Mouse (Mus musculus): ENCODE measurements around the gene Gm10197.

DNA sequence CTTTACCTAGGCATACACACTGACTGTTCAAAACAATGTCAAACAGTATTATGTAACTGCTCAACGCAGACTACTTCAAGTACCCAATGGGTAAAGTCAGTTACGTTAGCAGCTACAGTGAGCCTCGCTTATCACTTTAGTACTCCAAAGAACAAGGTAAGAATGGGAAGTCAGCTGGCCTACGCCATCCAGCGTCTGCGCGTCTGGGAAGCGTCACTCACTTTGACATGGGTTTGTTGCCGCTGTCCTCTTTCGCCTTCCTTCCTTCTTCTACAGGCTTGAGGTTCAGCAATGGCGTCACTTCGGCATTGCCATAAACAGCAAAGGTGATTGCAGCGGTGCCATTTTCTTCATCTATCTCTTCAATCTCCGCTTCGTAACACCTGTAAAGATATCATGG is 11.8 kb upstream of the Gm10197 start:
- TF ChIP-seq GATA1 (IDR thresholded peaks at IDR 0.05; ENCODE audit: borderline replicate concordance, low read length), result no peak
- TF ChIP-seq FLI1 (IDR thresholded peaks at IDR 0.05; ENCODE audit: low read length), result no peak
